Mouse (Mus musculus) cerebellum, postnatal 14 days (tissue): ENCODE results near the gene Ndufa7.
"Not testable (repeated sequence)": the region's sequence is repeated elsewhere in the genome, so short reads cannot be mapped to it uniquely, and the experiment has no call there.

Experiments
- DNase-seq, 2 experiments: peaks; one replicate each; pipeline ENCODE4 v3.0.0; 2021; ENCODE audit warnings: mixed read lengths in 2 of 2

The Ndufa7 gene

GRCm38 (mm10) chr17:33887802-33888201 is 63.4 kb downstream of the Ndufa7 start:
- DNase-seq, result not testable (repeated sequence)
